Mouse (Mus musculus): ENCODE results near the gene Park7. TPM values are rescaled to one million over a fixed set of nuclear protein-coding genes. Genes with fewer than 3 reads are reported as not detected.
"Not testable (repeated sequence)": the region's sequence is repeated elsewhere in the genome, so short reads cannot be mapped to it uniquely, and the experiment has no call there.

The Park7 gene
- total RNA-seq, 1 experiment from 2014 or later: 190 TPM

- ATAC-seq (replicated peaks; ENCODE audit: insufficient number of reproducible peaks, low FRiP score, low TSS enrichment, poor library complexity, severe bottlenecking): no peak
Observed at GRCm38 (mm10) chr4:150889273-150889954, 24.8 kb downstream of the Park7 start.

DNA sequence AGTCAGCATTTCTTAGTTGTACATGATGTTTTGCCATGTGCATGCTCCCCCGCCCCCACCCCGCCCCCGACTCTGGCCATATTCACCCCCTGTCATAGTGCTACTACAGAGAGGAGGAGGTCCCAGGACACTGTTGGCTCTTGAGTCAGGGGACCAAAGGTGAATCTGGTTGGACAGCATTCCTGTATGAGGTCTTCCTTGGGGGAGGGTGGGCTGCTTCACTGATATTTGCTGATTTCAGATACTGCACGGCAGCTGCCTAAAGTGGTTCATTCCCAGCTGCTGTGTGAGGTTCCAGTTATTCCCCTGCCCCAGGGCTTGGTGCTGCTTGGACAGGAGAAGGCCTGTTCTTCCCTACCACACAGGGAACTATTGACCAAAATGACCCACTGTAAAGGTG is 25.7 kb downstream of the Park7 start:
- ATAC-seq (replicated peaks; ENCODE audit: insufficient number of reproducible peaks, low FRiP score, low TSS enrichment, poor library complexity, severe bottlenecking): no peak

GRCm38 (mm10) chr4:150887903-150888302 is 26.3 kb downstream of the Park7 start:
- no peak for ATAC-seq (replicated peaks; ENCODE audit: insufficient number of reproducible peaks, low FRiP score, low TSS enrichment, poor library complexity, severe bottlenecking)

DNA sequence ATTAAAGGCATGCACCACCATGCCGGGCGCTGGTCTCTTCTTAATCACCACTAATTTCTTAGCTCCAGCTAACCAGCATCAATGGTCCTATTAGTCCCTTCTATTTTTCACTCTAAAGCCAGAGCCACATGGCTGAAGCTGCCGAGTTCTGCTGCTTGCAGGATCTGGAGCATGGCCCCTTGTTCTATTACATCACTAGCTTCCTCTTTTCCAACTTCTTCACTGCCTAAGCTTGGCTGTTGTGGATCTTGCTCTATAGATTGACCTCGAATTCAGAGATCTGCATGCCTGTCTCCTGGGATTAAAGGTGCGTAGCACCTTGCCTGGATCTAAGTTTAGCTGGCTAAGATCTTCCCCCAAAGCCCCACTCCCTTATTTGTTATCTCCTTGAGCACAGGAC is 31.6 kb downstream of the Park7 start:
- ATAC-seq (replicated peaks; ENCODE audit: insufficient number of reproducible peaks, low FRiP score, low TSS enrichment, poor library complexity, severe bottlenecking): no peak

- ATAC-seq (replicated peaks; ENCODE audit: insufficient number of reproducible peaks, low FRiP score, low TSS enrichment, poor library complexity, severe bottlenecking): no peak
Observed at GRCm38 (mm10) chr4:150880364-150880763, 33.9 kb downstream of the Park7 start.

DNA sequence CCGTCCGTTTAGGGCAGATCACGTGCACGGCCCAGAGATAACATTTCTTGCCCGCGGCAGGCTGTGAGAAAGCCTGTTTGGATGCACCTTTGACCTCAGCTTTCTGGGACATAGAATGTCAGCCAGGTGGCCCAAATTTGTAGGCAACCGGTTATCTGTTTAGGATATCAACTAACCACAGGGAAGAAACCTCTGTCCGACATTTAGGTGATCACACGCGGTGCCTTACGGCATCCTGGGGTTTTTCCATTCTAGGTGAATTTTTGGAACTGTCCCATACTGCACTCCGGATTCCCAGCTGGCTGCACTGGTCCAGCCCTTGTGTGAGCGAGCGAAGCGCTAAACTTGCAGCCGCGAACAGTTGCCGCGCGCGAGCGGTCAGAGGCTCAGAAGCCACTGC is 34.6 kb downstream of the Park7 start:
- ATAC-seq (replicated peaks; ENCODE audit: insufficient number of reproducible peaks, low FRiP score, low TSS enrichment, poor library complexity, severe bottlenecking): no peak

- ATAC-seq (replicated peaks; ENCODE audit: insufficient number of reproducible peaks, low FRiP score, low TSS enrichment, poor library complexity, severe bottlenecking): no peak
Observed at GRCm38 (mm10) chr4:150875393-150875792, 38.8 kb downstream of the Park7 start.

GRCm38 (mm10) chr4:150874416-150874815 is 39.8 kb downstream of the Park7 start:
- not testable (repeated sequence) for ATAC-seq (replicated peaks; ENCODE audit: insufficient number of reproducible peaks, low FRiP score, low TSS enrichment, poor library complexity, severe bottlenecking)

- ATAC-seq (replicated peaks; ENCODE audit: insufficient number of reproducible peaks, low FRiP score, low TSS enrichment, poor library complexity, severe bottlenecking): no peak
Observed at GRCm38 (mm10) chr4:150872681-150873080, 41.6 kb downstream of the Park7 start.

GRCm38 (mm10) chr4:150872139-150872651 is 42.0 kb downstream of the Park7 start:
- no peak for ATAC-seq (replicated peaks; ENCODE audit: insufficient number of reproducible peaks, low FRiP score, low TSS enrichment, poor library complexity, severe bottlenecking)

- ATAC-seq (replicated peaks; ENCODE audit: insufficient number of reproducible peaks, low FRiP score, low TSS enrichment, poor library complexity, severe bottlenecking): no peak
Observed at GRCm38 (mm10) chr4:150871392-150872138, 42.7 kb downstream of the Park7 start.

GRCm38 (mm10) chr4:150870963-150871391 is 43.3 kb downstream of the Park7 start:
- no peak for ATAC-seq (replicated peaks; ENCODE audit: insufficient number of reproducible peaks, low FRiP score, low TSS enrichment, poor library complexity, severe bottlenecking)

GRCm38 (mm10) chr4:150869276-150870197 is 44.7 kb downstream of the Park7 start:
- no peak for ATAC-seq (replicated peaks; ENCODE audit: insufficient number of reproducible peaks, low FRiP score, low TSS enrichment, poor library complexity, severe bottlenecking)

- no peak for ATAC-seq (replicated peaks; ENCODE audit: insufficient number of reproducible peaks, low FRiP score, low TSS enrichment, poor library complexity, severe bottlenecking)
Observed at GRCm38 (mm10) chr4:150868859-150869258, 45.4 kb downstream of the Park7 start.

GRCm38 (mm10) chr4:150868161-150868560 is 46.1 kb downstream of the Park7 start:
- no peak for ATAC-seq (replicated peaks; ENCODE audit: insufficient number of reproducible peaks, low FRiP score, low TSS enrichment, poor library complexity, severe bottlenecking)

GRCm38 (mm10) chr4:150866494-150866893 is 47.7 kb downstream of the Park7 start:
- no peak for ATAC-seq (replicated peaks; ENCODE audit: insufficient number of reproducible peaks, low FRiP score, low TSS enrichment, poor library complexity, severe bottlenecking)

- ATAC-seq (replicated peaks; ENCODE audit: insufficient number of reproducible peaks, low FRiP score, low TSS enrichment, poor library complexity, severe bottlenecking): no peak
Observed at GRCm38 (mm10) chr4:150866069-150866468, 48.2 kb downstream of the Park7 start.

DNA sequence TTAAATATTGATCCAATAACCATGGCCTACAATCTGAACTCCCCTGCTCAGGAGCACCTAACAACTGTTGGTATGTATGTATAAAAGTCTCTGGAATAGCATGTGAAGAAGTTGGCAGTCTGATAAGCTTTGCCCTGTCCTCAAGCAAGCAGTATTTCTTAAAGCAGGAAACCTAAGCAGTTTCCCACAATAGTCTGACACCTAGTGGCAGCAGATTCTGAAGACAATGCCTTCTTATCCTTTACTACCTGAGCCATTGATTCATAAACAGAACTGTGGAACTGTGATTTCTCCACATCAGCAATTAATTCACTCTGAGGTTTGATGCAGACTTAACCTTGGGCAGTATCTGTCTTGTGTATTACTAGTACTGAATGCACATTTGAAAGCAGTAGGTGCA is 48.9 kb downstream of the Park7 start:
- no peak for ATAC-seq (replicated peaks; ENCODE audit: insufficient number of reproducible peaks, low FRiP score, low TSS enrichment, poor library complexity, severe bottlenecking)
